Mouse (Mus musculus): ENCODE data around the gene Ptov1. TPM values are rescaled to one million over a fixed set of nuclear protein-coding genes. Genes with fewer than 3 reads are reported as not detected.

Ptov1 gene
- total RNA-seq, 1 experiment, result 144 TPM

DNA sequence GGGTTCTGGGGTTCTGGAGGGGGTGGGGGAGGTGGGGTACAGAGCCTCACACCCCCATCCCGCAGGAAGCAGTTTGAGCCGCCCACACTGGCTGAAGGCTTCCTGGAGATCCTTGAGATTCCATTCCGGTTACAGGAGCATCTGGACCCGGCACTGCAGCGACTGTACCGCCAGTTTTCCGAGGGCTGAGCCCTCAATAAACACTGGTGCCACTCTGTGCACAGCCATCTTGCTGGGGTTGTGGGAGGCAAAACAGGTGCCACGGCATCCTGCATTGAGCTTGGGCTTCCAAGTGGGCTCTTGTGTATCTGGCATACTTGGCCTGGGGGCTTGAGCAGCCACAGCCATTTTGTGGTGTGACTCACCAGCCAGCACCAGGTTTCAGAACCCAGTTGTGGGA lies 7.2 kb downstream of the Ptov1 start:
- peaks cover 5 to 17% of the 10 kb centered on the region in 2 experiments; a peak in 2 of 4 replicates for H3K4me1 ChIP-seq (ENCODE audit: control insufficient read depth in 2 of 2, insufficient read depth in 2 of 2, low read length in 2 of 2, poor library complexity in 1 of 2)
- no peak overlapping the region for H3K9ac ChIP-seq (ENCODE audit: insufficient read depth, low read depth, low read length, poor library complexity, severe bottlenecking)
- H3K27ac ChIP-seq (ENCODE audit: insufficient read depth, low read depth, low read length, poor library complexity, severe bottlenecking), result no peak overlapping the region
- no peaks in the 10 kb centered on the region for H3K9me3 ChIP-seq (ENCODE audit: control insufficient read depth, insufficient read depth, low read depth, low read length)
- in situ Hi-C loops (cut with MboI; ENCODE audit: low sequenced_read_pairs in 2 of 2, unreplicated experiment in 2 of 2), result no loop called here
- no peak overlapping the region for H3K4me3 ChIP-seq (ENCODE audit: insufficient read depth in 1 of 2, low read depth in 1 of 2, low read length in 2 of 2, poor library complexity in 1 of 2, severe bottlenecking in 1 of 2)
- TF ChIP-seq ZC3H11A (IDR thresholded peaks at IDR 0.05; ENCODE audit: borderline replicate concordance, low read depth, low read length) (no peak), MAFK (IDR thresholded peaks at IDR 0.05; ENCODE audit: insufficient read depth, low read depth, low read length) (no peak), ZNF384 (IDR thresholded peaks at IDR 0.05; ENCODE audit: low read depth, low read length) (no peak)
- DNase-seq (ENCODE audit: low read depth, low spot score), result no peak
- peaks cover 45% of the 10 kb centered on the region for H3K36me3 ChIP-seq (ENCODE audit: control insufficient read depth, insufficient read depth, low read length, poor library complexity, severe bottlenecking)

- no peaks in the 10 kb centered on the region for H3K9me3 ChIP-seq (ENCODE audit: control insufficient read depth, insufficient read depth, low read depth, low read length)
- no peak overlapping the region for H3K9ac ChIP-seq (ENCODE audit: insufficient read depth, low read depth, low read length, poor library complexity, severe bottlenecking)
- H3K27ac ChIP-seq (ENCODE audit: insufficient read depth, low read depth, low read length, poor library complexity, severe bottlenecking), result no peak overlapping the region
- H3K36me3 ChIP-seq (ENCODE audit: control insufficient read depth, insufficient read depth, low read length, poor library complexity, severe bottlenecking), result peaks cover 45% of the 10 kb centered on the region
- H3K4me3 ChIP-seq (ENCODE audit: insufficient read depth in 1 of 2, low read depth in 1 of 2, low read length in 2 of 2, poor library complexity in 1 of 2, severe bottlenecking in 1 of 2), result no peak overlapping the region
- in situ Hi-C loops (cut with MboI; ENCODE audit: low sequenced_read_pairs in 2 of 2, unreplicated experiment in 2 of 2), result no loop called here
- peaks cover 5 to 9% of the 10 kb centered on the region in 2 experiments; a peak in 2 of 4 replicates for H3K4me1 ChIP-seq (ENCODE audit: control insufficient read depth in 2 of 2, insufficient read depth in 2 of 2, low read length in 2 of 2, poor library complexity in 1 of 2)
- no peak for TF ChIP-seq HCFC1 (IDR thresholded peaks at IDR 0.05; ENCODE audit: borderline replicate concordance, insufficient read depth, low read length)
- no peak for TF ChIP-seq ZC3H11A (IDR thresholded peaks at IDR 0.05; ENCODE audit: borderline replicate concordance, low read depth, low read length)
- no peak for TF ChIP-seq CHD2 (IDR thresholded peaks at IDR 0.05; ENCODE audit: low read depth, low read length)
- no peak for DNase-seq (ENCODE audit: low read depth, low spot score)
These were observed 8.2 kb downstream of the Ptov1 start for GRCm38 (mm10) chr7:44861429-44861816.

GRCm38 (mm10) chr7:44860576-44861428 lies 8.8 kb downstream of the Ptov1 start:
- H3K4me1 ChIP-seq (ENCODE audit: control insufficient read depth in 2 of 2, insufficient read depth in 2 of 2, low read length in 2 of 2, poor library complexity in 1 of 2), result peaks cover 5 to 8% of the 10 kb centered on the region in 2 experiments; a peak in 2 of 4 replicates

DNA sequence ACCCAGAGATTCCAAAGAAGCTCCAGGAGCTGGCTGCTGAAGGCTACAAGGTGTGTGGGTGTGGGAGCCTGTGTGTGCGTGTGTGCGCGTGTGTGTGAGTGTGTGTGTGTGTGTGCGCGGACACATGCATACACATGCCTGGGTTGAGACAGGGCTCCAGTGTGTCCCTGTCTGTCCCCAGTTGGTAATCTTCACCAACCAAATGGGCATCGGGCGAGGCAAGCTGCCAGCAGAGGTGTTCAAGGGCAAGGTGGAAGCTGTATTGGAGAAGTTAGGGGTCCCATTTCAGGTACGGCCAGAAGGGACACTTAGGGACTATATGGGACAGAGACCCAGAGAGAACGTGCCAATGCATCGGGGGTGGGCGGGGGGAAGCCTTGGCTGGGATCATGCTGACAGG lies 9.7 kb downstream of the Ptov1 start:
- Histone ChIP-seq H3K9me3 (ENCODE audit: control insufficient read depth, insufficient read depth, low read depth, low read length) (no peaks in the 10 kb centered on the region), H3K9ac (ENCODE audit: insufficient read depth, low read depth, low read length, poor library complexity, severe bottlenecking) (no peak overlapping the region), H3K4me3 (ENCODE audit: insufficient read depth in 1 of 2, low read depth in 1 of 2, low read length in 2 of 2, poor library complexity in 1 of 2, severe bottlenecking in 1 of 2) (no peak overlapping the region), H3K36me3 (ENCODE audit: control insufficient read depth, insufficient read depth, low read length, poor library complexity, severe bottlenecking) (peaks cover 35% of the 10 kb centered on the region), H3K27ac (ENCODE audit: insufficient read depth, low read depth, low read length, poor library complexity, severe bottlenecking) (no peak overlapping the region), H3K4me1 (ENCODE audit: control insufficient read depth in 2 of 2, insufficient read depth in 2 of 2, low read length in 2 of 2, poor library complexity in 1 of 2) (peaks cover 7 to 12% of the 10 kb centered on the region in 2 experiments; a peak in 3 of 4 replicates)
- in situ Hi-C loops (cut with MboI; ENCODE audit: low sequenced_read_pairs in 2 of 2, unreplicated experiment in 2 of 2), result no loop called here
- no peak for TF ChIP-seq HCFC1 (IDR thresholded peaks at IDR 0.05; ENCODE audit: borderline replicate concordance, insufficient read depth, low read length)
- TF ChIP-seq CHD2 (IDR thresholded peaks at IDR 0.05; ENCODE audit: low read depth, low read length), result no peak
- no peak for TF ChIP-seq MAFK (IDR thresholded peaks at IDR 0.05; ENCODE audit: insufficient read depth, low read depth, low read length)
- no peak for TF ChIP-seq ZC3H11A (IDR thresholded peaks at IDR 0.05; ENCODE audit: borderline replicate concordance, low read depth, low read length)
- no peak for TF ChIP-seq ZNF384 (IDR thresholded peaks at IDR 0.05; ENCODE audit: low read depth, low read length)
- DNase-seq (ENCODE audit: low read depth, low spot score), result no peak

More at GRCm38 (mm10) chr7:44860576-44861428, 8.8 kb downstream of the Ptov1 start:
- H3K36me3 ChIP-seq (ENCODE audit: control insufficient read depth, insufficient read depth, low read length, poor library complexity, severe bottlenecking), result peaks cover 41% of the 10 kb centered on the region
- no peak overlapping the region for H3K9ac ChIP-seq (ENCODE audit: insufficient read depth, low read depth, low read length, poor library complexity, severe bottlenecking)
- H3K9me3 ChIP-seq (ENCODE audit: control insufficient read depth, insufficient read depth, low read depth, low read length), result no peaks in the 10 kb centered on the region
- H3K4me3 ChIP-seq (ENCODE audit: insufficient read depth in 1 of 2, low read depth in 1 of 2, low read length in 2 of 2, poor library complexity in 1 of 2, severe bottlenecking in 1 of 2), result no peak overlapping the region
- H3K27ac ChIP-seq (ENCODE audit: insufficient read depth, low read depth, low read length, poor library complexity, severe bottlenecking), result no peak overlapping the region
- TF ChIP-seq ZC3H11A (IDR thresholded peaks at IDR 0.05; ENCODE audit: borderline replicate concordance, low read depth, low read length) (0 out of 2 replicates have a peak, but pooled peaks have one; percentile 3), ZNF384 (IDR thresholded peaks at IDR 0.05; ENCODE audit: low read depth, low read length) (no peak)
- no peak for DNase-seq (ENCODE audit: low read depth, low spot score)
- in situ Hi-C loops (cut with MboI; ENCODE audit: low sequenced_read_pairs in 2 of 2, unreplicated experiment in 2 of 2), result no loop called here
